Mouse (Mus musculus) ES-E14 (cell line): Measurements from ENCODE around the gene Rassf8. TPM values are rescaled to one million over a fixed set of nuclear protein-coding genes. Genes with fewer than 3 reads are reported as not detected.

Experiments used
- DNase-seq: peaks from one replicate; pipeline ENCODE4 v3.0.0-alpha.2; 2013; ENCODE audit warnings: low read depth, low spot score
- H3K27ac ChIP-seq: 2 replicates; pipeline ENCODE4 v1.5.1; 2012; ENCODE audit warnings: low read depth, mild to moderate bottlenecking, low read length, moderate library complexity, mixed read lengths; ENCODE audit not compliant: poor library complexity, insufficient read depth, severe bottlenecking
- H3K36me3 ChIP-seq: 2 replicates; pipeline ENCODE4 v1.6.1; 2012; ENCODE audit warnings: mild to moderate bottlenecking, low read length, moderate library complexity, mixed read lengths; ENCODE audit not compliant: control insufficient read depth, poor library complexity, insufficient read depth, severe bottlenecking
- H3K4me1 ChIP-seq, 2 experiments: fragments of 150-350 bp in 1 of 2; sonication (generic) in 1 of 2; 2 replicates each; pipeline ENCODE4 v1.6.1; 2012; ENCODE audit warnings: low read length in 2 of 2, mild to moderate bottlenecking in 1 of 2, mixed read lengths in 1 of 2; ENCODE audit not compliant: control insufficient read depth in 2 of 2, insufficient read depth in 2 of 2, poor library complexity in 1 of 2
- H3K4me3 ChIP-seq, 2 experiments: fragments of 150-350 bp in 1 of 2; sonication (generic) in 1 of 2; 2 replicates each; pipeline ENCODE4 v1.5.1; 2012; ENCODE audit warnings: low read length in 2 of 2, low read depth in 1 of 2, mild to moderate bottlenecking in 1 of 2, mixed read lengths in 1 of 2; ENCODE audit not compliant: insufficient read depth in 1 of 2, poor library complexity in 1 of 2, severe bottlenecking in 1 of 2
- H3K9ac ChIP-seq: 2 replicates; pipeline ENCODE4 v1.6.1; 2012; ENCODE audit warnings: low read depth, mild to moderate bottlenecking, low read length, mixed read lengths; ENCODE audit not compliant: poor library complexity, insufficient read depth, severe bottlenecking
- H3K9me3 ChIP-seq: fragments of 150-350 bp; sonication (generic); 2 replicates; pipeline ENCODE4 v1.6.1; 2012; ENCODE audit warnings: low read depth, mild to moderate bottlenecking, low read length; ENCODE audit not compliant: control insufficient read depth, insufficient read depth
- CHD2 ChIP-seq: IDR thresholded peaks from 2 replicates; pipeline ENCODE4 v1.6.1; 2014; ENCODE audit warnings: mild to moderate bottlenecking, low read depth, low read length, inconsistent platforms
- HCFC1 ChIP-seq: IDR thresholded peaks from 2 replicates; pipeline ENCODE4 v1.6.1; 2012; ENCODE audit warnings: low read length, inconsistent platforms, borderline replicate concordance; ENCODE audit not compliant: insufficient read depth
- MAFK ChIP-seq: IDR thresholded peaks from 2 replicates; pipeline ENCODE4 v1.6.1; 2014; ENCODE audit warnings: mild to moderate bottlenecking, low read depth, low read length, inconsistent platforms; ENCODE audit not compliant: insufficient read depth
- ZC3H11A ChIP-seq: IDR thresholded peaks from 2 replicates; pipeline ENCODE4 v1.6.1; 2012; ENCODE audit warnings: low read depth, mild to moderate bottlenecking, inconsistent platforms, low read length, borderline replicate concordance
- ZNF384 ChIP-seq: IDR thresholded peaks from 2 replicates; pipeline ENCODE4 v1.6.1; 2012; ENCODE audit warnings: low read depth, low read length, inconsistent platforms
- in situ Hi-C, 2 experiments: fragments of 600-800 bp; cut with MboI; formaldehyde crosslinking; loops; one replicate each; pipeline ENCODE4 v1.15.1; 2025; ENCODE audit warnings: low sequenced_read_pairs in 2 of 2, inconsistent platforms in 1 of 2; ENCODE audit not compliant: unreplicated experiment in 2 of 2
- total RNA-seq: library from RNA; depleted of rRNA; stranded (reverse); fragments of 300-350 nt; gene quantifications from 2 replicates; pipeline ENCODE4 v1.2.3, GENCODE M21; 2012

Rassf8 gene
- total RNA-seq, 1 experiment, result 9.0 TPM

DNA sequence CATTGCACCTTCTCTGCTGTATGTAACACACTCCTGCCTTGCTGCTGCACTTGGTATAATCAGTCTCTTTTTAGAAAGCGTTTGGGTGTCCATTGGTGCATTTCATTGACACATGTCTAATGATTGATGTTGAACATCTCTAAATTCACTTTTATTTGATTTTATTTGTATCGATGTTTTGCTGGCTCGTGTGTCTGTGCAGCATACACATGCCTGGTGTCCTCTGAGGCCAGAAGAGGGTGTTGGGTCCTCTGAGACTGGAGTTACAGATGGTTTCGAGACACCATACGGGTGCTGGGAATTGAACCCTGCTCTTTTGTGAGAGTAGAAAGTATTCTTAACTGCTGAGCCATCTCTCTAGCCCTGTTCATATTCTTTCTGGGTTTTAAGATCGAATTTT lies 6.7 kb downstream of the Rassf8 start:
- TF ChIP-seq ZNF384, result no peak
- TF ChIP-seq CHD2, result no peak
- no peak for TF ChIP-seq HCFC1
- TF ChIP-seq ZC3H11A, result no peak
- TF ChIP-seq MAFK, result no peak
- Histone ChIP-seq H3K9ac (no peak overlapping the region), H3K27ac (no peak overlapping the region), H3K4me3 (no peak overlapping the region), H3K4me1 (no peaks in the 10 kb centered on the region), H3K36me3 (no peaks in the 10 kb centered on the region), H3K9me3 (no peaks in the 10 kb centered on the region)
- no peak for DNase-seq
- in situ Hi-C loops, result no loop called here

DNA sequence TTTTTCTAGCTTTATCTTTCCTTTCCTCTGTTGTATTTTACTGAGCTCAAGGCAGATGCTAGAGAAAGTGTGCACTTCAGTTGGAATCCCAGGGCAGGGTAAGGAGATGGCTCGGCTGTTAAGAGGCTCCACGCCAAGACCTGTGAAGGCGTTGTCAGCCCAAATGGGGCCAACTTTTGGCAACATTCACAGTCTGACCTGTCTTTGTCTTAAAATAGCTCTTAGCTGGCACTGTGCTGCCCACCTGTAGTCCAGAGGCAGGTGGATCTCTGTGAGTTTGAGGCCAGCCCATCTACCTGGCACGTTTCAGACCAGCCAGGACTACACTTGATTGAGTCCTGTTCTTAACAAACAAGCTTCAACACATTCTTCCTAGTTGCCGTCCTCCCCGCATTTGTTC lies 7.9 kb downstream of the Rassf8 start:
- no peaks in the 10 kb centered on the region for H3K9me3 ChIP-seq
- DNase-seq, result no peak

DNA sequence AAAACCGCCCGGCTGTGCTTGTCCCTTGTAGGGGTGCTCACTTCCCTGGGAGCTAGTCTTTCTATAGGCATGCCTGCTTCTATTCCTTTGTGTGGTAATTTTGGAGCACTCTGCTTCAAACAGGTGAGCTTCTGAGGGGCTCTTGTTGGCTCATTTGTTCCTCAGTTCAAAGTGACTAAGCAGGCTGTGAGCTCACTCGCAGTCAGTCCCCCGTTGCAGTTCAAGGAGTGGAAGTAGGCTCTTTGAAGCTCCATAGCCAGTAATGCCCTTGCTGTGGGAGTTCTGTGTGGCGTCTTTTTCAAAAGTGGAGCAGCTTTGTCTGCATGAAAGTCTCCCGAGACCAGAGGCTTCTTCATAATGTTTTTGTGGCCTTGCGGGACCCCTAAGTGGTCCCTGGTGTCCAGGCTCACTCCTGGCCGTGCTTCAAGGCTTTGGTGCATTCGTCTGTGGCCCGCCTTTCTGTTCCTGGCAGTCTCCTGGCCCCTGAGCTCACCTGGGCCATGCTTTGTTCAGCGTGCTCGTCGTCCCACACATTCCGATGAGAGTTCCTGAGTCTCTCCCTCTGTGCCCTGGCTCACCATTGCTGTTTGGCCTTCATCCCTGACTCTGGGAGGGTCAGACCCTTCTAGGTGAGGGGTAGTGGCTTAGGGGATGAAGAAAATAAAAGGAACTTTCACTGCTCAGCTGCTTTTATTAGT lies 9.5 kb downstream of the Rassf8 start:
- no peak for TF ChIP-seq ZNF384
- no peak for TF ChIP-seq CHD2
- TF ChIP-seq ZC3H11A, result no peak
- no peak for TF ChIP-seq MAFK
- TF ChIP-seq HCFC1, result no peak
- Histone ChIP-seq H3K9me3 (no peaks in the 10 kb centered on the region), H3K4me1 (no peaks in the 10 kb centered on the region), H3K4me3 (peak overlapping the region in 1 of 2 experiments; percentile 16; a peak in 1 of 4 replicates), H3K27ac (no peak overlapping the region), H3K36me3 (no peaks in the 10 kb centered on the region), H3K9ac (no peak overlapping the region)
- in situ Hi-C loops, result no loop called here
- DNase-seq, result no peak

More for the DNA sequence above, 7.9 kb downstream of the Rassf8 start:
- in situ Hi-C loops, result no loop called here
- no peak for TF ChIP-seq MAFK
- no peak for TF ChIP-seq HCFC1
- no peak for TF ChIP-seq CHD2
- no peak for TF ChIP-seq ZNF384
- TF ChIP-seq ZC3H11A, result no peak
- no peak overlapping the region for H3K9ac ChIP-seq
- H3K4me3 ChIP-seq, result no peak overlapping the region
- H3K36me3 ChIP-seq, result no peaks in the 10 kb centered on the region
- no peaks in the 10 kb centered on the region for H3K4me1 ChIP-seq
- H3K27ac ChIP-seq, result no peak overlapping the region

DNA sequence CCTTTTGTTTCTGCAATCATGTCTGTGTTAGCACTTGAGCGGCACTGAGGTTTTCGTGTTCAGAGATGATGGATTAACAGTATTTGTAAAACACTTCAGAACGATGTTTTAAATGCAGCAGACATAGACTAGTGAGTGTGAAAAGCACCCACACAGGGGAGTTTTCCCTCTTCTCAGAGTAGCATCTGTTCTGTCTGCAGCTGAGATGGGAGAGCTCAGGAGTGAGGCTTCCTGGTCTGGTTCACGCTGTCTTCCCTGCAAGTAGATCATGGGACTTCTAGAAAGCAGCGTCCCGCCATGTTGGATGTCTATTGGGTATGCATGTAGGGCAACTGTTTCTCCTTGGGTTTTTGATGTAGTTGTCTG lies 10.1 kb downstream of the Rassf8 start:
- H3K9ac ChIP-seq, result no peak overlapping the region
- in situ Hi-C loops, result no loop called here
- H3K36me3 ChIP-seq, result no peaks in the 10 kb centered on the region
- DNase-seq, result no peak
- TF ChIP-seq MAFK (no peak), ZC3H11A (no peak), CHD2 (no peak), ZNF384 (no peak), HCFC1 (no peak)
- H3K9me3 ChIP-seq, result no peaks in the 10 kb centered on the region
- no peak overlapping the region for H3K27ac ChIP-seq
- H3K4me1 ChIP-seq, result no peaks in the 10 kb centered on the region
- no peak overlapping the region for H3K4me3 ChIP-seq

DNA sequence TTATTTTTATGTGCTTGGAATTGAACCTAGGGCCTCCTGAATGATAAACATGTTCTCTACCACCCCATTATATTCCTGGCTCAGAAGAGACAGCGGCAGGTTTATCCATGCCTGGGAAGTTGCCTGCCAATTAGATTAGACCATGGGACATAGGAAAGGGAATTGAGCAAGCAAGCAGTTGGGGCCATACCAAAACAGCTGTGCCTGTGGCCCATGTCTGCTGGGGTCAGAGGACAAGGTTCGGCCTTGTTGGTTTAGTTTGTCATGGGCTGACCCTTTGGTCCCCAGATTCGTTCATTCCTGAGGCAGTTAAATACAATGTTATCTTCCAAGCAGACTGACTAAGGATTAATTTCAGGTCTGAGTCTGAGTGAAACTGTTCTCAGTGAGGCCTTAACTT lies 10.8 kb downstream of the Rassf8 start:
- Histone ChIP-seq H3K9ac (no peak overlapping the region), H3K4me1 (no peaks in the 10 kb centered on the region), H3K36me3 (no peaks in the 10 kb centered on the region), H3K27ac (no peak overlapping the region), H3K9me3 (no peaks in the 10 kb centered on the region), H3K4me3 (no peak overlapping the region)
- no peak for DNase-seq
- no peak for TF ChIP-seq CHD2
- no peak for TF ChIP-seq HCFC1
- no peak for TF ChIP-seq ZNF384
- TF ChIP-seq ZC3H11A, result no peak
- TF ChIP-seq MAFK, result no peak
- in situ Hi-C loops, result no loop called here
